Mouse (Mus musculus): ENCODE measurements at regions not wholly inside any gene's neighbourhood (a gene's known extent, or its start where the extent isn't known, plus 50 kb on each side); places are given as distances from the start of the nearest gene placed in this dataset.

DNA sequence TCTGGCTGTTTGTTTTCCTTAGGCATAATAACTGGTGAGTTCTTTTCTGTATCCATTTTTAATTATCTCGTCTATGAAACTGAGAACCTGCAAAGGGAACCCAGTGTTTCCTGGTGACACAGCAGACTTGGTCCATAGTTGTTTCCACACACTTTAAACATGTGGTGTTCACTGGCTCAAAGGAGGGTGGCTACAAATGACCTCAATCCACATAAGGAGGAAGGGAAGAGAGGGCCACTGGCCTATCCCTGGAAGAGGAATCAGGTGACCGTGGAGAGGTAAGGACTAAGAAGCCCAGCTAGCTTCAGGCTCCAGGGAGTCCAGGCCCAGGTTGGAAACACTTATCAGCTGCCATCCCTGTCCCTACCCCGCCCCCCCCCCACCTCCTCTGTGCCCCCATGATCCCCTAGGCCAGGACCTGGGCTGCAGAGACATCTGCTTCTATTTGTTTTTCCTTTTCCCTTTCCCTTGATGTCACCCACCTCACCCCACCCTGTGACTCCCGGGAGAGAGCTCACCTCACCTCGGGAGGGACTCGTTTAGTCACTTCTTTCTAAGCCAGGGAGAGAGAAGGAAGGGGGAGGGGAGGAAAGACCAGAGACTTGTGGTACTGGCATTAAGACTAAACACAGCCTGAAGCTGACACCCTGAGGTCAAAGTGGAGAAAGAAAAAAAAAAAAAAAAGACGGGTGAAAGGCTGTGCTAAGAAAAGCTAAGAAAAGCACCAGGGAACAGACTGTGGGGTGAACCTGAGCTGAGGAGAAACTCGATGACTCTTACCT lies 62.2 kb upstream of the Kdm7a start:
- TF ChIP-seq CTCF (IDR thresholded peaks at IDR 0.05; ENCODE audit: low read depth), result no peak
- 22% methylated on average over 8 of the region's 8 CpGs for WGBS

GRCm38 (mm10) chr6:39264722-39265121 lies 58.1 kb upstream of the Kdm7a start:
- Histone ChIP-seq H3K4me2 (ENCODE audit: low read depth) (no peak overlapping the region), H3K36me3 (ENCODE audit: insufficient read depth) (no peaks in the 10 kb centered on the region), H3K27ac (ENCODE audit: low read depth, low read length) (no peak overlapping the region), H3K4me3 (ENCODE audit: low read depth, low read length) (no peak overlapping the region), H3K9ac (no peak overlapping the region), H3K9me3 (ENCODE audit: low read length) (no peaks in the 10 kb centered on the region), H3K27me3 (ENCODE audit: insufficient read depth, low read length) (no peaks in the 10 kb centered on the region), H3K4me1 (ENCODE audit: insufficient read depth) (no peaks in the 10 kb centered on the region)
- TF ChIP-seq CTCF (IDR thresholded peaks at IDR 0.05; ENCODE audit: low read depth), result no peak
- 87% methylated on average over 4 of the region's 4 CpGs for WGBS
- DNase-seq (no peak), ATAC-seq (no peak)

More for the DNA sequence above, 62.2 kb upstream of the Kdm7a start:
- no peak overlapping the region for H3K4me3 ChIP-seq (ENCODE audit: low read depth, low read length)
- DNase-seq (no peak), ATAC-seq (no peak)
- H3K9ac ChIP-seq, result no peak overlapping the region
- no peaks in the 10 kb centered on the region for H3K36me3 ChIP-seq (ENCODE audit: insufficient read depth)
- H3K27me3 ChIP-seq (ENCODE audit: insufficient read depth, low read length), result no peaks in the 10 kb centered on the region
- no peaks in the 10 kb centered on the region for H3K4me1 ChIP-seq (ENCODE audit: insufficient read depth)
- H3K9me3 ChIP-seq (ENCODE audit: low read length), result no peaks in the 10 kb centered on the region
- no peak overlapping the region for H3K4me2 ChIP-seq (ENCODE audit: low read depth)
- H3K27ac ChIP-seq (ENCODE audit: low read depth, low read length), result no peak overlapping the region

DNA sequence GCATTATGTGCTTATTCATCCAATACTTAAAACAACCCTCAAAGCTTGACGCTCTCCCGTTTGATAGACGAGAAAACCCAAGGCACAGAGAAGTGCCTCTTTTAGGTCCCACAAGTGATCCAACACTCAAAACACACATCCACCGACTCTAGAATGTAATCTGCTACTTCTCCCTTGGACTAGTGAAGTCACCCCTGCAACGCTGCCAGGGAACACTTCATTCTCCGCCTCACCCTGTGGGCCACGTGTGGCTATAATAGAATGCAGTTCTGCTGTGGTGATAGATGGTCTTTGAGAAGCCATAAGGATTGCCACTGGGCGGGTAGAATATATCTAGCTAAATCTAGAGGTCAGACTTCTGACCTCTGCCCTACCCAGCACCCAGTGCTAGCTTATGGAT lies 57.0 kb upstream of the Kdm7a start:
- Histone ChIP-seq H3K9ac (no peak overlapping the region), H3K4me3 (ENCODE audit: low read depth, low read length) (no peak overlapping the region), H3K27ac (ENCODE audit: low read depth, low read length) (no peak overlapping the region), H3K9me3 (ENCODE audit: low read length) (no peaks in the 10 kb centered on the region), H3K4me2 (ENCODE audit: low read depth) (no peak overlapping the region), H3K27me3 (ENCODE audit: insufficient read depth, low read length) (no peaks in the 10 kb centered on the region), H3K36me3 (ENCODE audit: insufficient read depth) (no peaks in the 10 kb centered on the region), H3K4me1 (ENCODE audit: insufficient read depth) (no peaks in the 10 kb centered on the region)
- DNase-seq (no peak), ATAC-seq (no peak)
- WGBS, result 75% methylated on average over 8 of the region's 8 CpGs
- no peak for TF ChIP-seq CTCF (IDR thresholded peaks at IDR 0.05; ENCODE audit: low read depth)

- Histone ChIP-seq H3K36me3 (ENCODE audit: insufficient read depth) (no peaks in the 10 kb centered on the region), H3K4me1 (ENCODE audit: insufficient read depth) (0 out of 2 replicates have a peak, but pooled peaks cover 3% of the 10 kb centered on the region), H3K4me3 (ENCODE audit: low read depth, low read length) (no peak overlapping the region), H3K9ac (no peak overlapping the region), H3K9me3 (ENCODE audit: low read length) (no peaks in the 10 kb centered on the region), H3K27me3 (ENCODE audit: insufficient read depth, low read length) (no peaks in the 10 kb centered on the region), H3K27ac (ENCODE audit: low read depth, low read length) (no peak overlapping the region), H3K4me2 (ENCODE audit: low read depth) (no peak overlapping the region)
- ATAC-seq, result no peak
- no peak for DNase-seq
- 73% methylated on average over 8 of the region's 8 CpGs for WGBS
- no peak for TF ChIP-seq CTCF (IDR thresholded peaks at IDR 0.05; ENCODE audit: low read depth)
These were observed 55.4 kb upstream of the Kdm7a start for GRCm38 (mm10) chr6:39261951-39262350.

DNA sequence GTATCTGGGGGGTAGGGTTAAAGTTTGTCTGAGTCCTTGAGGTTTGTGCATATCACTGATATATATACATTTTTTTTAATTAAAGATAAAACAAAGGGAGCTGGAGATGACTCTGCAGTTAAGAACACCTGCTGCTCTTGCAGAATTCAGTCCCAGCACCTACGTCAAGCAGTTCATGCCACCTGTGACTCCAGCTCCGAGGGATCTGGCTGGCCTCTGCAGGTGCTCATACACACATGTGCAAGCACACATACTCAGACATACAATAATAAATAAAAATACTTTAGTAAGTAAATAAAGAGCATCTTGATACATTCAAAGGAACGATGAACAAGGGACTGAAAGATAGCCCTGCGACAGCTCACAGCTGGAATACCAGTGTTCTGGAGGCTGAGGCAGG lies 53.9 kb upstream of the Kdm7a start:
- no peak for ATAC-seq

GRCm38 (mm10) chr6:39259129-39259528 lies 52.5 kb upstream of the Kdm7a start:
- Histone ChIP-seq H3K9ac (no peak overlapping the region), H3K9me3 (ENCODE audit: low read length) (no peaks in the 10 kb centered on the region), H3K27me3 (ENCODE audit: insufficient read depth, low read length) (no peaks in the 10 kb centered on the region), H3K4me2 (ENCODE audit: low read depth) (no peak overlapping the region), H3K4me1 (ENCODE audit: insufficient read depth) (0 out of 2 replicates have a peak, but pooled peaks cover 3% of the 10 kb centered on the region), H3K4me3 (ENCODE audit: low read depth, low read length) (no peak overlapping the region), H3K27ac (ENCODE audit: low read depth, low read length) (no peak overlapping the region), H3K36me3 (ENCODE audit: insufficient read depth) (no peaks in the 10 kb centered on the region)
- no peak for DNase-seq
- TF ChIP-seq CTCF (IDR thresholded peaks at IDR 0.05; ENCODE audit: low read depth), result no peak
- ATAC-seq, result no peak
- 97% methylated on average over 1 of the region's 1 CpGs for WGBS

More for the DNA sequence above, 53.9 kb upstream of the Kdm7a start:
- no peak for DNase-seq
- Histone ChIP-seq H3K4me3 (ENCODE audit: low read depth, low read length) (no peak overlapping the region), H3K9me3 (ENCODE audit: low read length) (no peaks in the 10 kb centered on the region), H3K27me3 (ENCODE audit: insufficient read depth, low read length) (no peaks in the 10 kb centered on the region), H3K4me2 (ENCODE audit: low read depth) (no peak overlapping the region), H3K27ac (ENCODE audit: low read depth, low read length) (no peak overlapping the region), H3K9ac (no peak overlapping the region), H3K36me3 (ENCODE audit: insufficient read depth) (no peaks in the 10 kb centered on the region), H3K4me1 (ENCODE audit: insufficient read depth) (0 out of 2 replicates have a peak, but pooled peaks cover 3% of the 10 kb centered on the region)
- no peak for TF ChIP-seq CTCF (IDR thresholded peaks at IDR 0.05; ENCODE audit: low read depth)
- 92% methylated on average over 4 of the region's 4 CpGs for WGBS

DNA sequence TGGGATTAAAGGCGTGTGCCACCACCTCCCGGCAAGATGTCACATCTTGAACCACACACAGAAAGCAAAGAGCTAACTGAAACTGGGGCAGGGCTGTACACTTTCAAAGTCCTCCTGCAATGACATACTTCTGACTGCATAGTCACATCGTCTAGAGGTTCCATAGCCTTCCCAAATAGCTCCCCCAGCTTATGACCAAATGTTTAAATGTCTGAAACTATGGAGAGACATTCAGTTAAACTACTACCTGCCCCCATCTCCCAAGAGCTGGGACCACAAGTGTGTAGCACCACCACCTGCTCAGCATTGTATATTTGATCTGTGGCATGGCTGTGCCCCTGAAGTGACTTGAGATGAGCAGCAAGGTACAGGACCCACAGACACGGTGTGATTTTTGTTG lies 52.1 kb upstream of the Kdm7a start:
- Histone ChIP-seq H3K36me3 (ENCODE audit: insufficient read depth) (no peaks in the 10 kb centered on the region), H3K27me3 (ENCODE audit: insufficient read depth, low read length) (no peaks in the 10 kb centered on the region), H3K27ac (ENCODE audit: low read depth, low read length) (no peak overlapping the region), H3K9me3 (ENCODE audit: low read length) (no peaks in the 10 kb centered on the region), H3K4me1 (ENCODE audit: insufficient read depth) (0 out of 2 replicates have a peak, but pooled peaks cover 3% of the 10 kb centered on the region), H3K4me2 (ENCODE audit: low read depth) (no peak overlapping the region), H3K4me3 (ENCODE audit: low read depth, low read length) (no peak overlapping the region), H3K9ac (no peak overlapping the region)
- WGBS, result 90% methylated on average over 4 of the region's 4 CpGs
- no peak for TF ChIP-seq CTCF (IDR thresholded peaks at IDR 0.05; ENCODE audit: low read depth)
- ATAC-seq (no peak), DNase-seq (no peak)

All from forebrain, postnatal 0 days (tissue).